Mouse (Mus musculus): ENCODE measurements around the gene Slc22a18. TPM values are rescaled to one million over a fixed set of nuclear protein-coding genes. Genes with fewer than 3 reads are reported as not detected.
A peak's percentile ranks its signal among the peaks of the same experiment; 100 is the strongest.

Gene Slc22a18
- total RNA-seq (2012; rRNA removed) (5.2 and 5.8 TPM in 2 replicates), polyA plus RNA-seq (2012; ENCODE audit: insufficient read depth in 1 of 2, insufficient read length in 2 of 2, low read depth in 1 of 2, low replicate concordance in 2 of 2, missing spikeins in 1 of 2) (10 to 100 TPM in 1 of 2 experiments, not detected in 1; 19.8 TPM)

- Histone ChIP-seq H3K27ac (ENCODE audit: control insufficient read depth, low read depth, low read length) (peak within 1 kb of the TSS; percentile 26), H3K79me2 (ENCODE audit: control insufficient read depth, insufficient read depth, low read length, poor library complexity) (no peaks in the 10 kb centered on the region), H3K9ac (ENCODE audit: control insufficient read depth, low read depth, low read length, poor library complexity, severe bottlenecking) (peak within 1 kb of the TSS; percentile 41), H3K4me3 (ENCODE audit: control insufficient read depth in 1 of 2, insufficient read depth in 1 of 2, low read depth in 2 of 2, low read length in 2 of 2) (peak within 1 kb of the TSS; percentile 55 to 68), H3K27me3 (ENCODE audit: control insufficient read depth in 1 of 2, insufficient read depth in 2 of 2, low read length in 2 of 2) (no peaks in the 10 kb centered on the region), H3K36me3 (ENCODE audit: control insufficient read depth in 1 of 2, insufficient read depth in 2 of 2, low read length in 2 of 2) (peaks cover 0 to 10% of the 10 kb centered on the region in 2 experiments; a peak in 2 of 4 replicates), H3K9me3 (replicated peaks; ENCODE audit: insufficient read depth, low read length) (no peaks in the 10 kb centered on the region), H3K4me1 (ENCODE audit: control insufficient read depth in 1 of 2, insufficient read depth in 2 of 2, low read length in 2 of 2) (peaks cover 7 to 25% of the 10 kb centered on the region in 2 experiments)
- peak; percentile 93 for DNase-seq (ENCODE audit: low read depth, low spot score)
- TF ChIP-seq NELFE (IDR thresholded peaks at IDR 0.05; ENCODE audit: low read depth, low read length): peak; percentile 71
- no peak for TF ChIP-seq MAFK (IDR thresholded peaks at IDR 0.05; ENCODE audit: borderline replicate concordance, low read depth, low read length)
- peak; percentile 99 for TF ChIP-seq ELF1 (IDR thresholded peaks at IDR 0.05; ENCODE audit: low read depth, low read length)
- TF ChIP-seq TAL1 (IDR thresholded peaks at IDR 0.05; ENCODE audit: low read length): no peak
- 0 out of 2 replicates have a peak, but pooled peaks have one; percentile 22 for TF ChIP-seq MAX (IDR thresholded peaks at IDR 0.05; ENCODE audit: low read length)
- TF ChIP-seq MEF2A (IDR thresholded peaks at IDR 0.05; ENCODE audit: extremely low read depth, insufficient replicate concordance, low read depth, low read length, poor library complexity, severe bottlenecking): no peak
- TF ChIP-seq USF1 (IDR thresholded peaks at IDR 0.05; ENCODE audit: low read depth, low read length): 0 out of 2 replicates have a peak, but pooled peaks have one; percentile 4
- no peak for TF ChIP-seq ZKSCAN1 (IDR thresholded peaks at IDR 0.05; ENCODE audit: low read depth, low read length)
- peak; percentile 41; the same call in 1 of the 2 replicates for TF ChIP-seq BHLHE40 (IDR thresholded peaks at IDR 0.05; ENCODE audit: borderline replicate concordance, low read depth, low read length)
- no peak for TF ChIP-seq USF2 (IDR thresholded peaks at IDR 0.05; ENCODE audit: borderline replicate concordance in 1 of 2, insufficient read depth in 1 of 2, low read depth in 1 of 2, low read length in 2 of 2)
- no peak; the same call in 1 of the 2 replicates for TF ChIP-seq KAT2A (conservative IDR thresholded peaks at IDR 0.05; ENCODE audit: low read depth, low read length)
- no peak for TF ChIP-seq ZC3H11A (IDR thresholded peaks at IDR 0.05; ENCODE audit: low read depth, low read length)
- no peak for TF ChIP-seq JUND (IDR thresholded peaks at IDR 0.05; ENCODE audit: low read depth, low read length)
- no peak for TF ChIP-seq ZMIZ1 (IDR thresholded peaks at IDR 0.05; ENCODE audit: low read depth, low read length)
- TF ChIP-seq MYC (IDR thresholded peaks at IDR 0.05; ENCODE audit: low read depth, low read length): peak; percentile 68
- TF ChIP-seq ETS1 (IDR thresholded peaks at IDR 0.05; ENCODE audit: low read depth, low read length): peak; percentile 78
- no peak for TF ChIP-seq MYB (IDR thresholded peaks at IDR 0.05; ENCODE audit: low read depth, low read length)
- TF ChIP-seq RCOR1 (IDR thresholded peaks at IDR 0.05; ENCODE audit: low read depth, low read length): 0 out of 2 replicates have a peak, but pooled peaks have one; percentile 30
- TF ChIP-seq UBTF (IDR thresholded peaks at IDR 0.05; ENCODE audit: borderline replicate concordance, insufficient read depth, low read depth, low read length): no peak
- no peak for TF ChIP-seq NRF1 (IDR thresholded peaks at IDR 0.05; ENCODE audit: insufficient read depth, low read depth, low read length, poor library complexity, severe bottlenecking)
- no peak for TF ChIP-seq SMC3 (IDR thresholded peaks at IDR 0.05; ENCODE audit: low read depth, low read length)
- TF ChIP-seq MAZ (IDR thresholded peaks at IDR 0.05; ENCODE audit: low read depth, low read length): peak; percentile 87
- TF ChIP-seq POLR2AphosphoS5 (IDR thresholded peaks at IDR 0.05; ENCODE audit: borderline replicate concordance, low read depth, low read length): no peak
- peak; percentile 16 to 49; a peak in 3 of 4 replicates for TF ChIP-seq EP300 (IDR thresholded peaks at IDR 0.05; ENCODE audit: low read depth in 1 of 2, low read length in 2 of 2)
- peak; percentile 79 for TF ChIP-seq HCFC1 (IDR thresholded peaks at IDR 0.05; ENCODE audit: low read depth, low read length)
- peak; percentile 57; the same call in 1 of the 2 replicates for TF ChIP-seq POLR2AphosphoS2 (IDR thresholded peaks at IDR 0.05; ENCODE audit: low read length)
- no peak; the same call in 1 of the 2 replicates for TF ChIP-seq ZNF384 (IDR thresholded peaks at IDR 0.05; ENCODE audit: low read depth, low read length)
- no peak for TF ChIP-seq RAD21 (IDR thresholded peaks at IDR 0.05; ENCODE audit: low read depth, low read length)
- no peak; the same call in 1 of the 2 replicates for TF ChIP-seq TCF12 (IDR thresholded peaks at IDR 0.05; ENCODE audit: low read depth, low read length)
- TF ChIP-seq CHD2 (IDR thresholded peaks at IDR 0.05; ENCODE audit: low read length): no peak; the same call in 1 of the 2 replicates
- no peak for TF ChIP-seq E2F4 (IDR thresholded peaks at IDR 0.05; ENCODE audit: borderline replicate concordance, low read depth, low read length)
- TF ChIP-seq CTCF (IDR thresholded peaks at IDR 0.05 in 2 of 3, conservative IDR thresholded peaks at IDR 0.05 in 1 of 3; ENCODE audit: control insufficient read depth in 1 of 3, insufficient read depth in 1 of 3, low read depth in 2 of 3, low read length in 3 of 3, poor library complexity in 1 of 3, severe bottlenecking in 1 of 3): no peak
- peak in 1 of 2 experiments; percentile 66; a peak in 1 of 4 replicates for TF ChIP-seq POLR2A (IDR thresholded peaks at IDR 0.05; ENCODE audit: control insufficient read depth in 1 of 2, insufficient read depth in 1 of 2, low read depth in 1 of 2, low read length in 2 of 2, poor library complexity in 1 of 2)
- no peak for TF ChIP-seq GABPA (IDR thresholded peaks at IDR 0.05; ENCODE audit: low read depth, low read length)
Measured at GRCm38 (mm10) chr7:143473347-143474101, at the start of gene Slc22a18. Slc22a18 (plus strand) TSS chr7:143473736.
